Mouse (Mus musculus): Measurements from ENCODE around the gene H2afx.

DNA sequence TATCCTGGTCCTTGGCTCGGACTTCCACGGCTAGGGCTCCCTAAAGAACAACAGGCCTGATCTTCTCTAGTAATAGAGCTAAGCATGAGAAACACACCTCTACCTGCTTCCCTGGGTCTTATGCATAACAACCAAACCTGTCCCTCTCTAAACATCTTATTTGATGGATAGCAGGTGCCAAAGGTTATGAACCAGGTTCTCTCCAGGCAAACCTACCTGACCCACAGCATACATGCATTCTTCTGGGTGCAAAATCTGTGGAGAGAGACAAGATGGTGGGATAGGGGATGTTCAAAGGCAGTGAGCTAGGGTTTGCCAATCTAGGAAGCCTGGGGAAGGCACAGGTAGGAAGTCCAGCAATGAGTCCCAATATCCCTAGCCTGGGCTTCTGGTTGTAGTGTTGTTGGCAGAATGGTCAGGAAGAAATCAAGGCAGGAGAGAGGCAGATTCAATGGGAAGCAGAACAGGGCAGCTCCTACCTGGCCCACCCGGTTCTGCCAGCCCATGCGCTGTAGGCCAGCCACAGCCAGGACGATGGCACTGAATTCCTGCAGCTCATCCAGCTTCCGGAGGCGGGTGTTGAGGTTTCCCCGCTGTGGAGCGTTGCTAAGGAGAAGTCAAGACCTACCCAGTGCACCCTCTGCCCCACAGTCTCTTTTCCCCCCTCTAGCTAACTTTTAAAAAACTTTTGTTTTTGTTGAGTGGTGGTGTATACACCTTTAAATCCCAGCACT, 3.1 kb downstream of the H2afx start:
- TF ChIP-seq TAL1 (IDR thresholded peaks at IDR 0.05; ENCODE audit: low read length) (no peak), GATA1 (IDR thresholded peaks at IDR 0.05; ENCODE audit: low read length) (no peak)
